Mouse (Mus musculus) midbrain, postnatal 0 days (tissue): ENCODE measurements around the gene Zc3h7b. TPM values are rescaled to one million over a fixed set of nuclear protein-coding genes. Genes with fewer than 3 reads are reported as not detected.

ENCODE experiments used
- ATAC-seq: fragments of 200-750 bp; cut with Nextera tagmentation; 2 replicates; pipeline ENCODE4 v1.8.0; 2017; ENCODE audit warnings: moderate number of reproducible peaks, mild to moderate bottlenecking, moderate TSS enrichment, moderate library complexity; ENCODE audit not compliant: low FRiP score
- DNase-seq: peaks from one replicate; pipeline ENCODE4 v3.0.0-alpha.2; 2015; ENCODE audit warnings: low spot score
- H3K27ac ChIP-seq: fragments of 300-500 bp; sonication (generic); 2 replicates; pipeline ENCODE4 v1.5.1; 2014; ENCODE audit warnings: low read depth, mild to moderate bottlenecking, low read length, mixed read lengths
- H3K27me3 ChIP-seq: fragments of 300-500 bp; sonication (generic); 2 replicates; pipeline ENCODE4 v1.6.1; 2014; ENCODE audit warnings: low read length, control low read depth, mixed read lengths; ENCODE audit not compliant: insufficient read depth
- H3K36me3 ChIP-seq: fragments of 300-500 bp; sonication (generic); 2 replicates; pipeline ENCODE4 v1.6.1; 2014; ENCODE audit warnings: low read length, control low read depth, mixed read lengths; ENCODE audit not compliant: insufficient read depth
- H3K4me1 ChIP-seq: fragments of 300-500 bp; sonication (generic); 2 replicates; pipeline ENCODE4 v1.6.1; 2014; ENCODE audit warnings: mild to moderate bottlenecking, control low read depth, antibody characterized with exemption, low read length, mixed read lengths; ENCODE audit not compliant: insufficient read depth
- H3K4me2 ChIP-seq: fragments of 300-500 bp; sonication (generic); 2 replicates; pipeline ENCODE4 v1.6.1; 2014; ENCODE audit warnings: low read depth, mild to moderate bottlenecking, low read length, mixed read lengths; ENCODE audit not compliant: poor library complexity, severe bottlenecking
- H3K4me3 ChIP-seq: fragments of 300-500 bp; sonication (generic); 2 replicates; pipeline ENCODE4 v1.5.1; 2014; ENCODE audit warnings: low read depth, mild to moderate bottlenecking, low read length, moderate library complexity
- H3K9ac ChIP-seq: fragments of 300-500 bp; sonication (generic); replicated peaks from 2 replicates; pipeline ENCODE4 v1.6.1; 2014; ENCODE audit warnings: mild to moderate bottlenecking, low read length, moderate library complexity, mixed read lengths; ENCODE audit not compliant: poor library complexity, severe bottlenecking
- H3K9me3 ChIP-seq: fragments of 300-500 bp; sonication (generic); 2 replicates; pipeline ENCODE4 v1.6.1; 2016; ENCODE audit warnings: low read length, control low read depth
- CTCF ChIP-seq: IDR thresholded peaks from 2 replicates; pipeline ENCODE4 v1.5.1; 2016; ENCODE audit warnings: antibody characterized with exemption, mild to moderate bottlenecking
- WGBS: fragments of 180-500 bp; shearing (Covaris S2); extraction: QIAGEN DNeasy Blood & Tissue Kit; methylation state at CpG from one replicate; pipeline ENCODE4 v1.1.7; 2014; 5-methylcytosine and 5-hydroxymethylcytosine counted together
- polyA plus RNA-seq: library from polyadenylated mRNA; unstranded; fragments of >200 nt; fragmentation: Nextera tagmentation; extraction: Ambion mirVana; gene quantifications from 2 replicates; pipeline ENCODE4 v1.2.1, GENCODE M21; 2015
- total RNA-seq: library from RNA; depleted of rRNA; stranded (reverse); fragments of >200 nt; gene quantifications from 2 replicates; pipeline ENCODE4 v1.2.3, GENCODE M21; 2014; rRNA removed

Gene Zc3h7b
- 147 and 154 TPM in 2 replicates for total RNA-seq
- 43.9 TPM in 2 replicates for polyA plus RNA-seq

GRCm38 (mm10) chr15:81744992-81745600 is at the start of gene Zc3h7b, which contains the start of gene Rangap1:
Zc3h7b (plus strand) TSS chr15:81745057.
Rangap1 (minus strand) TSS chr15:81745530.
- DNase-seq (peak; percentile 78), ATAC-seq (peak; percentile 78; the same call in 1 of the 2 replicates)
- peak; percentile 35 for TF ChIP-seq CTCF
- Histone ChIP-seq H3K4me1 (peaks cover 3% of the 10 kb centered on the region; the same call in 1 of the 2 replicates), H3K4me3 (peak within 1 kb of the TSS; percentile 97), H3K36me3 (no peaks in the 10 kb centered on the region), H3K27ac (peak within 1 kb of the TSS; percentile 95), H3K9me3 (no peaks in the 10 kb centered on the region), H3K9ac (peak within 1 kb of the TSS; percentile 99), H3K4me2 (peak within 1 kb of the TSS; percentile 85), H3K27me3 (no peaks in the 10 kb centered on the region)
- WGBS = 0% methylated on average over 54 of the region's 65 CpGs

GRCm38 (mm10) chr15:81697175-81697574 is 47.7 kb upstream of the Zc3h7b start, which contains the start of gene Chadl:
Chadl (minus strand) TSS chr15:81697287.
- H3K4me2 ChIP-seq = no peak within 1 kb of the TSS
- ATAC-seq (peak; percentile 58), DNase-seq (peak; percentile 76)
- H3K4me1 ChIP-seq = peaks cover 16% of the 10 kb centered on the region; the same call in 1 of the 2 replicates
- whole genome bisulfite sequencing = 53% methylated on average over 7 of the region's 7 CpGs
- H3K27me3 ChIP-seq = no peaks in the 10 kb centered on the region
- H3K9ac ChIP-seq = no peak within 1 kb of the TSS
- H3K9me3 ChIP-seq = no peaks in the 10 kb centered on the region
- TF ChIP-seq CTCF = no peak
- H3K36me3 ChIP-seq = 0 out of 2 replicates have a peak, but pooled peaks cover 2% of the 10 kb centered on the region
- H3K4me3 ChIP-seq = no peak within 1 kb of the TSS
- peak within 1 kb of the TSS; percentile 12; the same call in 1 of the 2 replicates for H3K27ac ChIP-seq

GRCm38 (mm10) chr15:81697847-81698246 is 47.0 kb upstream of the Zc3h7b start:
- Histone ChIP-seq H3K4me1 (peaks cover 13% of the 10 kb centered on the region; the same call in 1 of the 2 replicates), H3K27ac (no peak overlapping the region), H3K9ac (no peak overlapping the region), H3K27me3 (no peaks in the 10 kb centered on the region), H3K36me3 (0 out of 2 replicates have a peak, but pooled peaks cover 2% of the 10 kb centered on the region), H3K9me3 (no peaks in the 10 kb centered on the region), H3K4me3 (no peak overlapping the region), H3K4me2 (no peak overlapping the region)
- no peak for ATAC-seq
- 51% methylated on average over 3 of the region's 3 CpGs for WGBS
- TF ChIP-seq CTCF = peak; percentile 69
- DNase-seq = peak; percentile 62

GRCm38 (mm10) chr15:81698532-81698931 is 46.3 kb upstream of the Zc3h7b start:
- DNase-seq (no peak), ATAC-seq (no peak)
- TF ChIP-seq CTCF = no peak
- 62% methylated on average over 2 of the region's 2 CpGs for WGBS
- H3K4me2 ChIP-seq = no peak overlapping the region
- no peaks in the 10 kb centered on the region for H3K27me3 ChIP-seq
- peaks cover 3% of the 10 kb centered on the region; the same call in 1 of the 2 replicates for H3K36me3 ChIP-seq
- no peak overlapping the region for H3K4me3 ChIP-seq
- no peak overlapping the region for H3K9ac ChIP-seq
- no peak overlapping the region for H3K27ac ChIP-seq
- no peaks in the 10 kb centered on the region for H3K9me3 ChIP-seq
- peaks cover 6% of the 10 kb centered on the region; the same call in 1 of the 2 replicates for H3K4me1 ChIP-seq

GRCm38 (mm10) chr15:81700161-81700560 is 44.7 kb upstream of the Zc3h7b start:
- 79% methylated on average over 2 of the region's 2 CpGs for WGBS
- H3K4me3 ChIP-seq = no peak overlapping the region
- H3K4me1 ChIP-seq = no peaks in the 10 kb centered on the region

GRCm38 (mm10) chr15:81700601-81701000 is 44.3 kb upstream of the Zc3h7b start:
- no peak for ATAC-seq
- 0 out of 2 replicates have a peak overlapping the region, but pooled peaks have one; percentile 29 for H3K9ac ChIP-seq
- peaks cover 23% of the 10 kb centered on the region for H3K36me3 ChIP-seq
- no peak overlapping the region for H3K4me2 ChIP-seq
- no peak for DNase-seq
- WGBS = 89% methylated on average over 8 of the region's 8 CpGs
- H3K27me3 ChIP-seq = no peaks in the 10 kb centered on the region
- H3K4me1 ChIP-seq = no peaks in the 10 kb centered on the region
- H3K4me3 ChIP-seq = no peak overlapping the region
- H3K9me3 ChIP-seq = no peaks in the 10 kb centered on the region
- TF ChIP-seq CTCF = no peak
- no peak overlapping the region for H3K27ac ChIP-seq

More at GRCm38 (mm10) chr15:81700161-81700560, 44.7 kb upstream of the Zc3h7b start:
- 0 out of 2 replicates have a peak overlapping the region, but pooled peaks have one; percentile 29 for H3K9ac ChIP-seq
- H3K27ac ChIP-seq = no peak overlapping the region
- no peaks in the 10 kb centered on the region for H3K9me3 ChIP-seq
- H3K27me3 ChIP-seq = no peaks in the 10 kb centered on the region
- ATAC-seq = no peak
- H3K4me2 ChIP-seq = no peak overlapping the region
- H3K36me3 ChIP-seq = peaks cover 19% of the 10 kb centered on the region
- DNase-seq = no peak
- no peak for TF ChIP-seq CTCF
